Mouse (Mus musculus) liver, embryonic 14.5 days (tissue): ENCODE results near the gene C1ql1.

ENCODE experiments used
- CTCF ChIP-seq: IDR thresholded peaks from 2 replicates; pipeline ENCODE4 v1.5.1; 2016; ENCODE audit warnings: antibody characterized with exemption, low read depth, control low read depth
- EP300 ChIP-seq: IDR thresholded peaks from 2 replicates; pipeline ENCODE4 v1.6.1; 2016; ENCODE audit warnings: antibody characterized with exemption, low read depth

DNA sequence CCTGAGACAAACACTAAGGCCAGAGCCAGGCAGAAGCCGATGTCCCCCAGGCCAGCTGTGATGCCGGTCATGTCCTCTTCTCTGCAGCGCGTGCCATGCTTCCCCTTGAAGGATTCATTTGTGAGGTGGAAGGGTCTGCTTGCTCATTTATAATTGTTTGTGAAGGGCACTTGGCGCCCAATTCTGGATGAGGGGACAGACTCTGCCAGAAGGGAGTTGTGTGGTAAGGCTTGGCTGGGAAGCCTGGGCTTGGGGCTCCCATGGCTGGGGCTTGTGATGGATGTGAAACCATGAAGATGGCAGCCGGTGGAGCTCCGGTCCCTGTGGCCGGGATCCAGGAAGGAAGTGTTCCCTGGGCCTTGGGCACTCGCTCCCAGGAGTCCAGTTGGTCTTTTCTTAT, 37.6 kb upstream of the C1ql1 start:
- TF ChIP-seq CTCF (no peak), EP300 (no peak)
